Mouse (Mus musculus): Measurements from ENCODE around the gene Dcst2. TPM values are rescaled to one million over a fixed set of nuclear protein-coding genes. Genes with fewer than 3 reads are reported as not detected.

The Dcst2 gene
- total RNA-seq, 2 experiments from 2014 or later: 0.29 to 0.40 TPM

GRCm38 (mm10) chr3:89365486-89366414 lies 4.0 kb downstream of the Dcst2 start:
- no peak for DNase-seq (ENCODE audit: extremely low spot score in 1 of 2, low spot score in 2 of 2)
- no peak for TF ChIP-seq CTCF (IDR thresholded peaks at IDR 0.05)
- Histone ChIP-seq H3K27ac (no peak overlapping the region), H3K4me3 (no peak overlapping the region)
- intact Hi-C loops (cut with DNase I): no loop called here

GRCm38 (mm10) chr3:89367338-89367737 lies 5.6 kb downstream of the Dcst2 start:
- TF ChIP-seq CTCF (IDR thresholded peaks at IDR 0.05): no peak
- DNase-seq (ENCODE audit: extremely low spot score in 1 of 2, low spot score in 2 of 2): no peak
- Histone ChIP-seq H3K27ac (no peak overlapping the region), H3K4me3 (no peak overlapping the region)
- intact Hi-C loops (cut with DNase I): no loop called here

- no peak for TF ChIP-seq CTCF (IDR thresholded peaks at IDR 0.05)
- Histone ChIP-seq H3K4me3 (no peak overlapping the region), H3K27ac (no peak overlapping the region)
- intact Hi-C loops (cut with DNase I): no loop called here
- DNase-seq (ENCODE audit: extremely low spot score in 1 of 2, low spot score in 2 of 2): no peak
Measured at GRCm38 (mm10) chr3:89373581-89374231, 11.9 kb downstream of the Dcst2 start.

- TF ChIP-seq CTCF (IDR thresholded peaks at IDR 0.05): no peak
- no peak for DNase-seq (ENCODE audit: extremely low spot score in 1 of 2, low spot score in 2 of 2)
- intact Hi-C loops (cut with DNase I): no loop called here
- Histone ChIP-seq H3K4me3 (no peak overlapping the region), H3K27ac (peak overlapping the region; percentile 93; the same call in 1 of the 2 replicates)
Measured at GRCm38 (mm10) chr3:89377831-89378230, 16.1 kb downstream of the Dcst2 start.

- Histone ChIP-seq H3K27ac (peak overlapping the region; percentile 93), H3K4me3 (peak overlapping the region; percentile 72)
- intact Hi-C loops (cut with DNase I): no loop called here
- peak; percentile 75 to 76 for DNase-seq (ENCODE audit: extremely low spot score in 1 of 2, low spot score in 2 of 2)
- peak; percentile 99 for TF ChIP-seq CTCF (IDR thresholded peaks at IDR 0.05)
Measured at GRCm38 (mm10) chr3:89378394-89379067, 16.8 kb downstream of the Dcst2 start.

GRCm38 (mm10) chr3:89379388-89380131 lies 17.8 kb downstream of the Dcst2 start:
- TF ChIP-seq CTCF (IDR thresholded peaks at IDR 0.05): no peak
- Histone ChIP-seq H3K4me3 (no peak overlapping the region), H3K27ac (no peak overlapping the region; the same call in 1 of the 2 replicates)
- DNase-seq (ENCODE audit: extremely low spot score in 1 of 2, low spot score in 2 of 2): no peak
- intact Hi-C loops (cut with DNase I): no loop called here

GRCm38 (mm10) chr3:89380291-89380690 lies 18.5 kb downstream of the Dcst2 start:
- TF ChIP-seq CTCF (IDR thresholded peaks at IDR 0.05): no peak
- no peak overlapping the region for H3K27ac ChIP-seq
- no peak overlapping the region for H3K4me3 ChIP-seq
- intact Hi-C loops (cut with DNase I): no loop called here
- DNase-seq (ENCODE audit: extremely low spot score in 1 of 2, low spot score in 2 of 2): no peak

GRCm38 (mm10) chr3:89380711-89381110 lies 18.9 kb downstream of the Dcst2 start:
- intact Hi-C loops (cut with DNase I): no loop called here
- TF ChIP-seq CTCF (IDR thresholded peaks at IDR 0.05): no peak
- Histone ChIP-seq H3K4me3 (no peak overlapping the region), H3K27ac (no peak overlapping the region)
- DNase-seq (ENCODE audit: extremely low spot score in 1 of 2, low spot score in 2 of 2): no peak

GRCm38 (mm10) chr3:89381233-89381632 lies 19.5 kb downstream of the Dcst2 start:
- Histone ChIP-seq H3K27ac (no peak overlapping the region), H3K4me3 (no peak overlapping the region)
- no peak for DNase-seq (ENCODE audit: extremely low spot score in 1 of 2, low spot score in 2 of 2)
- no peak for TF ChIP-seq CTCF (IDR thresholded peaks at IDR 0.05)
- intact Hi-C loops (cut with DNase I): no loop called here

- DNase-seq (ENCODE audit: extremely low spot score in 1 of 2, low spot score in 2 of 2): no peak
- H3K4me3 ChIP-seq: no peak overlapping the region
- intact Hi-C loops (cut with DNase I): no loop called here
- H3K27ac ChIP-seq: no peak overlapping the region
- no peak for TF ChIP-seq CTCF (IDR thresholded peaks at IDR 0.05)
Measured at GRCm38 (mm10) chr3:89382033-89382882, 20.5 kb downstream of the Dcst2 start.
